Mouse (Mus musculus) liver, embryonic 15.5 days (tissue): ENCODE data around the gene Plcb1. TPM values are rescaled to one million over a fixed set of nuclear protein-coding genes. Genes with fewer than 3 reads are reported as not detected.

Experiments used
- ATAC-seq: fragments of 200-750 bp; cut with Nextera tagmentation; 2 replicates; pipeline ENCODE4 v1.8.0; 2017; ENCODE audit warnings: moderate number of reproducible peaks, mild to moderate bottlenecking, moderate library complexity; ENCODE audit not compliant: insufficient read depth
- H3K27ac ChIP-seq: fragments of 300-500 bp; sonication (generic); replicated peaks from 2 replicates; pipeline ENCODE4 v1.5.1; 2015; ENCODE audit warnings: mild to moderate bottlenecking, inconsistent platforms
- H3K27me3 ChIP-seq: fragments of 300-500 bp; sonication (generic); 2 replicates; pipeline ENCODE4 v1.6.1; 2015; ENCODE audit warnings: mild to moderate bottlenecking, inconsistent platforms
- H3K36me3 ChIP-seq: fragments of 300-500 bp; sonication (generic); replicated peaks from 2 replicates; pipeline ENCODE4 v1.6.1; 2015; ENCODE audit warnings: moderate library complexity, mild to moderate bottlenecking, inconsistent platforms
- H3K4me1 ChIP-seq: fragments of 300-500 bp; sonication (generic); replicated peaks from 2 replicates; pipeline ENCODE4 v1.6.1; 2015; ENCODE audit warnings: inconsistent platforms
- H3K4me2 ChIP-seq: fragments of 300-500 bp; sonication (generic); 2 replicates; pipeline ENCODE4 v1.6.1; 2015; ENCODE audit warnings: moderate library complexity, mild to moderate bottlenecking, inconsistent platforms
- H3K4me3 ChIP-seq: fragments of 300-500 bp; sonication (generic); replicated peaks from 2 replicates; pipeline ENCODE4 v1.5.1; 2015; ENCODE audit warnings: mild to moderate bottlenecking, inconsistent platforms
- H3K9ac ChIP-seq: fragments of 300-500 bp; sonication (generic); 2 replicates; pipeline ENCODE4 v1.6.1; 2015; ENCODE audit warnings: moderate library complexity, mild to moderate bottlenecking, inconsistent platforms
- H3K9me3 ChIP-seq: fragments of 300-500 bp; sonication (generic); replicated peaks from 2 replicates; pipeline ENCODE4 v1.6.1; 2016; ENCODE audit warnings: inconsistent platforms
- WGBS: fragments of 180-500 bp; shearing (Covaris S2); methylation state at CpG from one replicate; pipeline ENCODE4 v1.1.7; 2015; ENCODE audit warnings: mixed read lengths; ENCODE audit not compliant: insufficient replicate concordance; 5-methylcytosine and 5-hydroxymethylcytosine counted together
- polyA plus RNA-seq: library from polyadenylated mRNA; unstranded; fragments of >200 nt; fragmentation: Nextera tagmentation; extraction: Ambion mirVana; gene quantifications from 2 replicates; pipeline ENCODE4 v1.2.1, GENCODE M21; 2015

Gene Plcb1
- polyA plus RNA-seq, 1 experiment from 2014 or later = 3.3 TPM

DNA sequence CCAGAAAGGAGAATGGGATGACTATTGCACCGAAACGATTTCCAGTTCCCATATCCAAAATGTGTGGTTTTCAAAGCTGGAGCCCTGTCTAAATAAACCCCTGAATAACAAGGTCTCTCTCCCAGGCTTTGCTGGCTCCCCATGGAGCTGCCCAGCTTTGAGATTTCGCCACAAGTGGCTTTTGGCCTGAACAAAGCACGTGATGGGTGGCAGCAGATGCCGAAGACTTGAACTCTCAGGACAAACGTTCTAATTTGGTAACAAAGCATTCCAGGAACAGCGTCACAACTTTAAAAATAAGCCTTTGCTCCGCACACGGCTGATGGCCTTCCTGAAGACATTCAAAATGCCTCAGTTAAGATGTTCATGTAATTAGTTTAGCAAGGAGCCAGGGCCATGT is 706.9 kb downstream of the Plcb1 start:
- Histone ChIP-seq H3K4me1 (no peaks in the 10 kb centered on the region), H3K9ac (no peak overlapping the region), H3K4me2 (no peak overlapping the region), H3K27me3 (no peaks in the 10 kb centered on the region), H3K4me3 (no peak overlapping the region), H3K36me3 (no peaks in the 10 kb centered on the region), H3K9me3 (no peaks in the 10 kb centered on the region), H3K27ac (no peak overlapping the region)
- 58% methylated on average over 9 of the region's 9 CpGs for WGBS
- no peak for ATAC-seq

DNA sequence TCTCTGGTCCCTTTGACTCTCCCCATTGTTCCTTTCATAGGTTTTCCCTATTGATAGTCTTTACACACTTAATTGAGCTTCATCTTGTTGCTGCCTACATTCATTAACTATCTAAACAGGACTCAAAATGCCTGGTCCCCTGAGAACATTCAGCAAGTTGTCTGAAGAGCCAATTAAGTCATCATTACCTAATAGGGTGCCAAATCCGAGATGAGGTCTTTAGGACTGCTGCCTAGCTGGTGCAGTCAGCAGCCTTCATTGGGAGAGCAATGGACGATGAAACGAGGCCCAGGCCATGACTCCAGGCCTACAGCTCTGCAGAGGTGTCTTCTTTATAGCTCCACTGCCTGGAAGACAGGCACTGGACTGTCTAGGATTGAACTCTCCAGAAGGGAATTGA is 710.7 kb downstream of the Plcb1 start:
- 34% methylated on average over 3 of the region's 3 CpGs for WGBS
- no peak overlapping the region for H3K4me3 ChIP-seq
- H3K27ac ChIP-seq = no peak overlapping the region
- no peak for ATAC-seq
- no peaks in the 10 kb centered on the region for H3K4me1 ChIP-seq
- no peak overlapping the region for H3K4me2 ChIP-seq
- H3K9me3 ChIP-seq = no peaks in the 10 kb centered on the region
- no peak overlapping the region for H3K9ac ChIP-seq
- H3K36me3 ChIP-seq = no peaks in the 10 kb centered on the region
- H3K27me3 ChIP-seq = no peaks in the 10 kb centered on the region

DNA sequence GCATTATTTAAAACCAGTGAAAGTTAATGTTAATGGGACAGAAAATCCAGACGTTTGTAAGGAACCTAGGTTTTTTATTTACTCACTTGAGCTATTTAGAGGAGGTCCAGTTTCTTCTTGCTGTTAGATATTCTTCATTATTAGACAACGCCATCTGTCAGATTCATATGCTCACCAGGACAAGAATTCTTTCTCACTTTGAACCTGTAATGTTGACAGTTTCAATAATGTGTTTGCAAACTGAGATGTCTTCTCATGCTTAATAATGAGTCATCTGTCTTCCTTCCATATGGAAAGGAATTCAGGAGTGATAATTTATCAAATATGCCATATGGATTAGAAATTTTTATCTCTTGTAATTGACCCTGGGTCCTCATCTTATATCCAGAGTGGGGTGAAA is 711.4 kb downstream of the Plcb1 start:
- Histone ChIP-seq H3K36me3 (no peaks in the 10 kb centered on the region), H3K4me3 (no peak overlapping the region), H3K4me1 (no peaks in the 10 kb centered on the region), H3K27ac (no peak overlapping the region), H3K27me3 (no peaks in the 10 kb centered on the region), H3K9me3 (no peaks in the 10 kb centered on the region), H3K9ac (no peak overlapping the region), H3K4me2 (no peak overlapping the region)
- WGBS = 53% methylated on average over 2 of the region's 2 CpGs
- ATAC-seq = no peak

DNA sequence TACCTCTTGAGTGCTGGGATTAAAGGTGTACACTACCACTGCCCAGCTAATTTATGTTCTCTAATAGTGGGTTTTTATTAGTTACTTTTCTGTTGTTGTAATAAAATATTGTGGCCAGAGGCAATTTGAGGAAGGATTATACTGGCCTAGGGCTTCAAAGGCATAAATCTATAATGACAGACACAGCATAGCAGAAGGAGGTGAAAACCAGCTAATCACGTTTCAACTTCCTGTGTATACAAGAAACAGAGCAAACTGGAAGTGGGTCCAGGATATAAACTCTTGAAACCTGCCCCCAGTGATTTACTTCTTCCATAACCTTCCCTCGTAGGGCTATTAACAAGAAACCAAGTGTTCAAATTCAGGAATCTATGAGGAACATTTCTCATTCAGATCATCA is 715.0 kb downstream of the Plcb1 start:
- no peak for ATAC-seq

DNA sequence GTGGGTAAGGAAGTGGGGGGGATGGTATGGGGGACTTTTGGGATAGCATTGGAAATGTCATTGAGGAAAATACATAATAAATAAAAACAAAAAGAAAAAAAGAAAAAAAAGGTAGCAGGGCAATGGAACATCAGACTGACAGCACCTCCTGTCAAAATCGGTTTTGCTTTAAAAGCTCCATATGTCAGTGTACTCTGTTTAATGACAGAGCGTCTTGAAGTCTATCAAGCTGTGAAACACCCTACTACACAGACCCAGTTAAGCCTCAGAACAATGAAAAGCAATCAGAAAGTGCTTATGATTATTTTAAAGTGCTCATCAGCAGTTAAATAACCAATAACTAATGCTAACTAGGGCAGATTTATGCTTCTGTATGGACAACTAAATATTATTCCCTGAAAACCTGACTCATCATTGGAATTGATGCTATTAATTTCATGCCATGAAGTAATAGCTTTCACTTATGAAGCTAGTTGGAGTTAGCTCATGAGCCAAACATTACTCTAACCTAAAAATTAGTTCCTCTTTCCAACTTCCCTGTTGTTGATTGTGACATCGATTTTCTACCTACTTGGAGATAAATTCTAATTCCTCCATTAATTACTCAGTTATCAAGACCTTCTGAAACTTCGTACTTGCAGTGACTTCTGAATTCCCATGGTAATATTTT is 717.6 kb downstream of the Plcb1 start:
- Histone ChIP-seq H3K36me3 (no peaks in the 10 kb centered on the region), H3K4me3 (no peak overlapping the region), H3K4me2 (no peak overlapping the region), H3K4me1 (no peaks in the 10 kb centered on the region), H3K9me3 (no peaks in the 10 kb centered on the region), H3K27me3 (no peaks in the 10 kb centered on the region), H3K9ac (no peak overlapping the region), H3K27ac (no peak overlapping the region)
- WGBS = 48% methylated on average over 4 of the region's 4 CpGs
- ATAC-seq = no peak

More for the DNA sequence above, 715.0 kb downstream of the Plcb1 start:
- Histone ChIP-seq H3K27ac (no peak overlapping the region), H3K4me2 (no peak overlapping the region), H3K27me3 (no peaks in the 10 kb centered on the region), H3K9me3 (no peaks in the 10 kb centered on the region), H3K4me3 (no peak overlapping the region), H3K9ac (no peak overlapping the region), H3K4me1 (no peaks in the 10 kb centered on the region), H3K36me3 (no peaks in the 10 kb centered on the region)
- WGBS = 10% methylated on average over 2 of the region's 2 CpGs

DNA sequence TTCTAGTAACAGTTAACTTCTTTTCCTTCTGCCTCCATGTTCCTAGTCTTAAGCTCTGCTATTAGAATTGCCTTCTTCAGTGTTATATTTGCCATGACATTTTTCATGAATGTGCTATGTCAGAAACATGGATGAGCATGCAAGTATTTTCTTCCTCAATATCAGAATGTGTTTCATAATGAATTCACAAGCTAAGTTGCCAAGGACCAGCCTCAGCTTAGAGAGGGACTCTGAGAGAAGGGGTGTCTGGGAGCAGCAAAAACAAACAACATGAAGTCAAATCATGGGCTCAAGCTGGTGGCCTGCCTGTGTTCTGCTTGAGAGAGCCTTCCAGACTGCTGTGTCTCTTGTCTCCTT is 718.1 kb downstream of the Plcb1 start:
- Histone ChIP-seq H3K27me3 (no peaks in the 10 kb centered on the region), H3K36me3 (no peaks in the 10 kb centered on the region), H3K4me3 (no peak overlapping the region), H3K4me1 (no peaks in the 10 kb centered on the region), H3K27ac (no peak overlapping the region), H3K4me2 (no peak overlapping the region), H3K9me3 (no peaks in the 10 kb centered on the region), H3K9ac (no peak overlapping the region)
- ATAC-seq = no peak

DNA sequence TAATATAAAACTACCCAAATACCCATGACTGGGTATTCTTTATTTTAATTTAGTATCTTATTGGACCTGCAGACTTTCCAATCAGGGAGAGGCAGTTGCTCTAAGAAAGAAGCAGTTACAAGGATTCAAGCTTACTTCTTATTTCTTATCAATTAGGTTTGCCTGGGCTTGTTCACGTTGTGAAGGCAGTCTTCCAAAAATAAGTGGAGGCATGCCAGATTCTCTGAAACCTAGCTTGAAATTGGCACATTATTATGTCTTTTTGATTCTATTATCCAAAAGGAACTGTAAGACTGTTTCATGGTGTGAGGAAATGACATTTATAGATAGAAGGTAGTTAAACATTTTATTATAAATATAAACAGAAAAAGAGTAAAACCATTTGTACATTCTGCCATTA is 721.2 kb downstream of the Plcb1 start:
- Histone ChIP-seq H3K4me3 (no peak overlapping the region), H3K36me3 (no peaks in the 10 kb centered on the region), H3K27ac (no peak overlapping the region), H3K27me3 (no peaks in the 10 kb centered on the region), H3K4me2 (no peak overlapping the region), H3K9me3 (no peaks in the 10 kb centered on the region), H3K9ac (no peak overlapping the region), H3K4me1 (no peaks in the 10 kb centered on the region)
- WGBS = 47% methylated on average over 1 of the region's 1 CpGs
- no peak for ATAC-seq

DNA sequence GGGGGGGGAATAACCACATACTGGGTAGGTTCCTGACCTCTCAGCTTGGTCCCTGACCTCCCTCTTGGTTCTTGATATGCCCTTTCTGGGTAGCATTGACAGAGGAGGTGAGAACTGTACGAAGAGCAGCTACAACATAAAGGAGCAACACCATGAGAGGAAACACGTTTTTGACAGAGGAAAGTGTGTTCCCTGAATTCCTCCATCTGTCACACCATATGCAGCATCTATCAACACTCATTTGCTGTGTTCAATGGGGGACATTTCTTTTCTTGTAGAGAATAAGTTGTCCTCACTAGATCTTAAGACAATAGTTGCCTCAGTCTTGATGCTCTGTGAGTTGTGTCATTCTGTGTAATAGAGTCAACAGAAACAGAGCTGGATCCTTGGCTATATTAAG is 733.1 kb downstream of the Plcb1 start:
- H3K9me3 ChIP-seq = no peaks in the 10 kb centered on the region
- WGBS = 33% methylated on average over 2 of the region's 2 CpGs

More for the DNA sequence above, 733.1 kb downstream of the Plcb1 start:
- Histone ChIP-seq H3K4me1 (no peaks in the 10 kb centered on the region), H3K9ac (no peak overlapping the region), H3K4me3 (no peak overlapping the region), H3K36me3 (no peaks in the 10 kb centered on the region), H3K27ac (no peak overlapping the region), H3K4me2 (no peak overlapping the region), H3K27me3 (no peaks in the 10 kb centered on the region)
- ATAC-seq = no peak

Other genes starting within 250 kb of the Plcb1 start
- 4.6 and 7.4 TPM in 2 replicates for gene Hao1, start 231.7 kb upstream of the Plcb1 start, polyA plus RNA-seq
- 10.0 and 10.3 TPM in 2 replicates for gene Tmx4, start 141.9 kb upstream of the Plcb1 start, polyA plus RNA-seq